Mouse (Mus musculus): ENCODE data around the gene Lmbr1. TPM values are rescaled to one million over a fixed set of nuclear protein-coding genes. Genes with fewer than 3 reads are reported as not detected.

Lmbr1 gene
- total RNA-seq, 2 experiments from 2014 or later = 27.1 to 31.8 TPM

- no peak for DNase-seq
These were observed 124.3 kb downstream of the Lmbr1 start for GRCm38 (mm10) chr5:29253876-29254275.

- no peak for DNase-seq
These were observed 126.7 kb downstream of the Lmbr1 start for GRCm38 (mm10) chr5:29251496-29251873.

- no peak for DNase-seq
These were observed 127.2 kb downstream of the Lmbr1 start for GRCm38 (mm10) chr5:29250795-29251495.

- no peak for DNase-seq
These were observed 133.4 kb downstream of the Lmbr1 start for GRCm38 (mm10) chr5:29244769-29245168.

- DNase-seq = no peak
These were observed 139.8 kb downstream of the Lmbr1 start for GRCm38 (mm10) chr5:29238379-29238778.

GRCm38 (mm10) chr5:29230481-29230880, 147.7 kb downstream of the Lmbr1 start:
- no peak for DNase-seq

GRCm38 (mm10) chr5:29224089-29224488, 154.1 kb downstream of the Lmbr1 start:
- no peak for DNase-seq

GRCm38 (mm10) chr5:29217997-29218396, 160.2 kb downstream of the Lmbr1 start:
- DNase-seq = no peak

- DNase-seq = no peak
These were observed 166.1 kb downstream of the Lmbr1 start for GRCm38 (mm10) chr5:29211980-29212555.

- no peak for DNase-seq
These were observed 172.5 kb downstream of the Lmbr1 start for GRCm38 (mm10) chr5:29205690-29206089.

GRCm38 (mm10) chr5:29199868-29200267, 178.3 kb downstream of the Lmbr1 start:
- DNase-seq = no peak

GRCm38 (mm10) chr5:29198960-29199488, 179.2 kb downstream of the Lmbr1 start:
- no peak for DNase-seq

GRCm38 (mm10) chr5:29197187-29197586, 181.0 kb downstream of the Lmbr1 start:
- no peak for DNase-seq

GRCm38 (mm10) chr5:29196264-29196658, 181.9 kb downstream of the Lmbr1 start:
- DNase-seq = no peak

- DNase-seq = peak; percentile 83 to 86
These were observed 182.5 kb downstream of the Lmbr1 start, which contains the start of gene Rnf32 for GRCm38 (mm10) chr5:29195570-29196263. TSS of gene Rnf32 (plus strand) at chr5:29195992.

GRCm38 (mm10) chr5:29195231-29195569, 183.0 kb downstream of the Lmbr1 start:
- no peak for DNase-seq

- no peak for DNase-seq
These were observed 191.4 kb downstream of the Lmbr1 start for GRCm38 (mm10) chr5:29186798-29187197.

Small RNAs within 50 kb of the gene (microRNA-seq; reads per million reads assigned to microRNA genes)
- 0 reads per million in 2 experiments for gene Gm23801

Other genes with a start within 250 kb of the Lmbr1 start
- 10 to 100 TPM; 26.0 to 27.1 TPM for gene Rnf32, start 182.4 kb downstream of the Lmbr1 start, total RNA-seq (2021)
- gene Nom1, start 56.3 kb upstream of the Lmbr1 start, total RNA-seq (2021) = 10 to 100 TPM; 20.5 to 23.7 TPM
- not detected for gene Mnx1, start 100.1 kb upstream of the Lmbr1 start, total RNA-seq (2021)
- gene Ube3c, start 190.9 kb upstream of the Lmbr1 start, total RNA-seq (2021) = 10 to 100 TPM; 78.1 to 79.5 TPM

All from layer of hippocampus, postnatal 36 days (tissue).